14 mouse cellular contexts compared by ENCODE assay signal in the genomic region with DNA sequence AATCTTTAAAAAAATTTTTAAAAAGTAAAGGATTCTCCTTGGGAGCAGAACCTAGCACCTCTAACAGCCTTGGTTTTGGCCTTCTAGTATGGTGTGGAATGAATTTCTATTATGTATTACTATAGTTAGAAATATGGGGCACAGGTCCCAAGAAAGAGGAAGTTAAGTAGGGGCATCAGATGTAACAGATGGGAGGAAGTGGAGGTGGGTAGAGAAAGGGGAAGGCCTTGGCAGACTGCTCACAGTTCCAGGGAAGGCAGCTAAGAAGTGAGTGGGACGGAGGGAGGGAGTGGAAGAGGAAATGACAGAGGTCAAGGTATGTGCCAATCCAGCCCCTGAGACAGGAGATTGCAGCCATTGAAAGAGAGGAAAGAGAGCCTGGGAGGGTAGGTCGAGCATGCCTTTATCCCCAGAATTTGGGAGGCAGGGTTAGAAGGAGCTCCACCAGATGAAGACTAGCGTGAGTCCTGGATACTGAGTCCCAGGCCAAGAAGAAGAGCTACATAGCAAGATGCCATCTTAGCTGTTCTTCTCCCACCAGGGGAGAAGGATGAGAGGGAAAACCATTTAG. TPM values are rescaled to one million over a fixed set of nuclear protein-coding genes. Genes with fewer than 3 reads are reported as not detected.
DNase-seq lines count a peak whose midpoint lies in the region; ATAC-seq and TF ChIP-seq lines count a peak whose summit lies in the region.
"Had no signal": no experiment of that assay in that cellular context is flagged by ENCODE, and none has a peak within 500 bp of the region (broad histone marks: within the 10 kb centered on the region; RNA-seq: fewer than 3 reads in every experiment).

No protein-coding gene starts in this region.

- peaks cover 18% of the 10 kb centered on the region for H3K27me3 ChIP-seq in G1E (ENCODE audit: insufficient read depth, low read length)
- H3K27me3 ChIP-seq in cerebellum, adult 2 months (ENCODE audit: control insufficient read depth, insufficient read depth, low read length): no peaks in the 10 kb centered on the region
- no peaks in the 10 kb centered on the region; the same call in 1 of the 2 replicates for H3K27me3 ChIP-seq in hindbrain, embryonic 16.5 days (replicated peaks; ENCODE audit: control insufficient read depth, insufficient read depth, low read length)
- H3K27me3 ChIP-seq: embryonic facial prominence, embryonic 12.5 days had no signal

- H3K4me2 ChIP-seq in hindbrain, embryonic 16.5 days (ENCODE audit: low read length): no peak overlapping the region
- H3K4me2 ChIP-seq: embryonic facial prominence, embryonic 12.5 days; limb, embryonic 15.5 days had no signal

- TF ChIP-seq POLR2A in lung, adult 2 months (IDR thresholded peaks at IDR 0.05; ENCODE audit: borderline replicate concordance, extremely low read depth, low read depth, low read length): no peak
- TF ChIP-seq POLR2A in cerebellum, adult 2 months (IDR thresholded peaks at IDR 0.05; ENCODE audit: borderline replicate concordance, insufficient read depth, low read length): no peak

- peak; percentile 84 for ATAC-seq in G1E (ENCODE audit: extremely low read depth, insufficient number of reproducible peaks, low FRiP score, poor library complexity, severe bottlenecking)
- peak; percentile 93 for ATAC-seq in granulocyte monocyte progenitor cell, adult 5-6 weeks (replicated peaks; ENCODE audit: poor library complexity, severe bottlenecking)
- peak; percentile 87 for ATAC-seq in neutrophil, adult 5-6 weeks (ENCODE audit: extremely low read depth, insufficient number of reproducible peaks, low FRiP score, poor library complexity, severe bottlenecking)
- no peak for ATAC-seq in hindbrain, embryonic 16.5 days

- peak; percentile 55 for DNase-seq in lung, postnatal 25 days (ENCODE audit: low spot score)
- DNase-seq in lung, adult 2 months: no peak
- DNase-seq in G1E (ENCODE audit: low spot score): peak; percentile 77
- DNase-seq in cerebellum, adult 2 months: no peak
- DNase-seq: adrenal gland, postnatal 10 days; cerebellum, postnatal 25 days; heart, adult 18-20 months had no signal

- no peak overlapping the region for H3K27ac ChIP-seq in cerebellum, adult 2 months (ENCODE audit: insufficient read depth, low read length)
- H3K27ac ChIP-seq in hindbrain, embryonic 16.5 days (ENCODE audit: low read depth, low read length): no peak overlapping the region
- H3K27ac ChIP-seq: embryonic facial prominence, embryonic 12.5 days; forebrain, embryonic 10.5 days; limb, embryonic 15.5 days; midbrain, embryonic 10.5 days had no signal

- TF ChIP-seq CTCF in lung, adult 2 months (IDR thresholded peaks at IDR 0.05; ENCODE audit: insufficient read depth, low read length): no peak
- no peak for TF ChIP-seq CTCF in G1E (IDR thresholded peaks at IDR 0.05; ENCODE audit: low read depth, low read length)
- no peak for TF ChIP-seq CTCF in cerebellum, adult 2 months (IDR thresholded peaks at IDR 0.05; ENCODE audit: borderline replicate concordance, insufficient read depth, low read depth, low read length)

- WGBS in lung, adult 2 months: 64% methylated on average over 3 of the region's 3 CpGs
- 68% methylated on average over 3 of the region's 3 CpGs for WGBS in cerebellum, adult 2 months
- WGBS in hindbrain, embryonic 16.5 days: 69% methylated on average over 3 of the region's 3 CpGs

- peaks cover 13% of the 10 kb centered on the region for H3K9me3 ChIP-seq in G1E (replicated peaks)
- no peaks in the 10 kb centered on the region for H3K9me3 ChIP-seq in hindbrain, embryonic 16.5 days (ENCODE audit: control insufficient read depth, low read length)
- H3K9me3 ChIP-seq: embryonic facial prominence, embryonic 12.5 days; forebrain, embryonic 10.5 days; limb, embryonic 15.5 days; midbrain, embryonic 10.5 days had no signal

- no peaks in the 10 kb centered on the region for H3K36me3 ChIP-seq in G1E (replicated peaks)
- no peaks in the 10 kb centered on the region for H3K36me3 ChIP-seq in hindbrain, embryonic 16.5 days (ENCODE audit: control insufficient read depth, insufficient read depth, low read length)
- H3K36me3 ChIP-seq: embryonic facial prominence, embryonic 12.5 days; forebrain, embryonic 10.5 days; limb, embryonic 15.5 days; midbrain, embryonic 10.5 days had no signal

- H3K9ac ChIP-seq in hindbrain, embryonic 16.5 days (ENCODE audit: low read depth, low read length): no peak overlapping the region
- H3K9ac ChIP-seq: embryonic facial prominence, embryonic 12.5 days; limb, embryonic 15.5 days had no signal

- peaks cover 4% of the 10 kb centered on the region for H3K4me1 ChIP-seq in lung, adult 2 months (ENCODE audit: control insufficient read depth, insufficient read depth, low read length)
- peaks cover 61% of the 10 kb centered on the region for H3K4me1 ChIP-seq in G1E (ENCODE audit: insufficient read depth, low read depth, low read length)
- no peaks in the 10 kb centered on the region for H3K4me1 ChIP-seq in cerebellum, adult 2 months (ENCODE audit: control insufficient read depth, insufficient read depth, low read length)
- H3K4me1 ChIP-seq in hindbrain, embryonic 16.5 days (ENCODE audit: control insufficient read depth, insufficient read depth, low read depth, low read length): peaks cover 6% of the 10 kb centered on the region

- no peak overlapping the region for H3K4me3 ChIP-seq in lung, adult 2 months (replicated peaks; ENCODE audit: extremely low read depth, low read depth, low read length)
- H3K4me3 ChIP-seq in G1E (ENCODE audit: low read depth, low read length): peak overlapping the region; percentile 44; the same call in 1 of the 2 replicates
- H3K4me3 ChIP-seq in cerebellum, adult 2 months (replicated peaks; ENCODE audit: insufficient read depth, low read depth, low read length): no peak overlapping the region
- H3K4me3 ChIP-seq in hindbrain, embryonic 16.5 days (ENCODE audit: low read length): no peak overlapping the region
- H3K4me3 ChIP-seq: embryonic facial prominence, embryonic 12.5 days; forebrain, embryonic 10.5 days; limb, embryonic 15.5 days; midbrain, embryonic 10.5 days had no signal

RNA-seq across cellular contexts. Expression of a gene that starts 4.5 kb away (rescaled TPM):
- 4.6 and 6.7 TPM in 2 replicates for polyA plus RNA-seq in lung, adult 2 months (2012; rRNA removed)
- total RNA-seq in G1E (2014; fragmentation: Nextera tagmentation): 1.4 and 1.6 TPM in 2 replicates
- total RNA-seq in G1E (2017): 0.23 TPM in 1 of 2 replicates, not detected in the other
- 0.04 TPM in 1 of 2 replicates, not detected in the other for polyA plus RNA-seq in G1E (2012)
- total RNA-seq in granulocyte monocyte progenitor cell, adult 5-6 weeks (2014; fragmentation: Nextera tagmentation): not detected in 2 replicates
- 2.1 TPM in 1 of 2 replicates, not detected in the other for total RNA-seq in granulocyte monocyte progenitor cell, adult 5-6 weeks (2017)
- total RNA-seq in neutrophil, adult 5-6 weeks (2017): not detected in 2 replicates
- polyA plus RNA-seq in cerebellum, adult 2 months (2012; rRNA removed): 16.5 and 16.8 TPM in 2 replicates
- polyA plus RNA-seq in hindbrain, embryonic 16.5 days (2015; fragmentation: Nextera tagmentation; extraction: Ambion mirVana): 5.7 and 6.2 TPM in 2 replicates

RNA-seq across cellular contexts. Expression of a gene that starts 9.3 kb away (rescaled TPM):
- polyA plus RNA-seq in lung, adult 2 months (2012; rRNA removed): 216 and 372 TPM in 2 replicates
- 1,285 and 1,536 TPM in 2 replicates for total RNA-seq in G1E (2014; fragmentation: Nextera tagmentation)
- total RNA-seq in G1E (2017): 763 and 764 TPM in 2 replicates
- 2,879 and 2,909 TPM in 2 replicates for polyA plus RNA-seq in G1E (2012)
- 1,453 and 1,476 TPM in 2 replicates for total RNA-seq in granulocyte monocyte progenitor cell, adult 5-6 weeks (2014; fragmentation: Nextera tagmentation)
- 890 and 976 TPM in 2 replicates for total RNA-seq in granulocyte monocyte progenitor cell, adult 5-6 weeks (2017)
- 155 and 165 TPM in 2 replicates for total RNA-seq in neutrophil, adult 5-6 weeks (2017)
- polyA plus RNA-seq in cerebellum, adult 2 months (2012; rRNA removed): 514 and 533 TPM in 2 replicates
- 1,120 and 1,123 TPM in 2 replicates for polyA plus RNA-seq in hindbrain, embryonic 16.5 days (2015; fragmentation: Nextera tagmentation; extraction: Ambion mirVana)

RNA-seq across cellular contexts. Expression of a gene that starts 16.9 kb away (rescaled TPM):
- polyA plus RNA-seq in lung, adult 2 months (2012; rRNA removed): 22.3 and 40.4 TPM in 2 replicates
- total RNA-seq in G1E (2014; fragmentation: Nextera tagmentation) (0.39 and 10.6 TPM in 2 replicates), G1E (2017) (0.06 and 0.16 TPM in 2 replicates)
- 0.16 TPM in 1 of 2 replicates, not detected in the other for polyA plus RNA-seq in G1E (2012)
- total RNA-seq in granulocyte monocyte progenitor cell, adult 5-6 weeks (2014; fragmentation: Nextera tagmentation): not detected in 2 replicates
- not detected in 2 replicates for total RNA-seq in granulocyte monocyte progenitor cell, adult 5-6 weeks (2017)
- not detected in 2 replicates for total RNA-seq in neutrophil, adult 5-6 weeks (2017)
- 5.9 and 7.2 TPM in 2 replicates for polyA plus RNA-seq in cerebellum, adult 2 months (2012; rRNA removed)
- 4.7 and 5.8 TPM in 2 replicates for polyA plus RNA-seq in hindbrain, embryonic 16.5 days (2015; fragmentation: Nextera tagmentation; extraction: Ambion mirVana)

RNA-seq across cellular contexts. Expression of a gene that starts 17.4 kb away (rescaled TPM):
- 104 and 112 TPM in 2 replicates for polyA plus RNA-seq in lung, adult 2 months (2012; rRNA removed)
- 305 and 344 TPM in 2 replicates for total RNA-seq in G1E (2014; fragmentation: Nextera tagmentation)
- 44.9 and 45.8 TPM in 2 replicates for total RNA-seq in G1E (2017)
- polyA plus RNA-seq in G1E (2012): 203 and 216 TPM in 2 replicates
- 71.5 and 99.8 TPM in 2 replicates for total RNA-seq in granulocyte monocyte progenitor cell, adult 5-6 weeks (2014; fragmentation: Nextera tagmentation)
- total RNA-seq in granulocyte monocyte progenitor cell, adult 5-6 weeks (2017): 47.1 and 58.2 TPM in 2 replicates
- total RNA-seq in neutrophil, adult 5-6 weeks (2017): 103 TPM in 2 replicates
- polyA plus RNA-seq in cerebellum, adult 2 months (2012; rRNA removed): 78.9 and 87.5 TPM in 2 replicates
- polyA plus RNA-seq in hindbrain, embryonic 16.5 days (2015; fragmentation: Nextera tagmentation; extraction: Ambion mirVana): 55.2 and 65.7 TPM in 2 replicates

RNA-seq across cellular contexts. Expression of a gene that starts 30.2 kb away (rescaled TPM):
- 47.7 and 58.1 TPM in 2 replicates for polyA plus RNA-seq in lung, adult 2 months (2012; rRNA removed)
- total RNA-seq in G1E (2014; fragmentation: Nextera tagmentation): 25.7 and 39.6 TPM in 2 replicates
- total RNA-seq in G1E (2017): 27.2 and 30.2 TPM in 2 replicates
- polyA plus RNA-seq in G1E (2012): 87.0 and 110 TPM in 2 replicates
- 32.0 and 38.9 TPM in 2 replicates for total RNA-seq in granulocyte monocyte progenitor cell, adult 5-6 weeks (2014; fragmentation: Nextera tagmentation)
- total RNA-seq in granulocyte monocyte progenitor cell, adult 5-6 weeks (2017): 20.7 and 27.5 TPM in 2 replicates
- 64.1 and 71.1 TPM in 2 replicates for total RNA-seq in neutrophil, adult 5-6 weeks (2017)
- polyA plus RNA-seq in cerebellum, adult 2 months (2012; rRNA removed): 119 and 128 TPM in 2 replicates
- 17.8 and 19.0 TPM in 2 replicates for polyA plus RNA-seq in hindbrain, embryonic 16.5 days (2015; fragmentation: Nextera tagmentation; extraction: Ambion mirVana)

Comparison
In these comparisons a context has a peak if more than half of its experiments do, and no peak if none do; other contexts are left out.
1. DNase-seq: peak in lung, postnatal 25 days (single experiment) and G1E (single experiment); none in lung, adult 2 months (single experiment) and cerebellum, adult 2 months (0 of 2).